Mouse (Mus musculus) kidney, adult 2 months (tissue): ENCODE data around the gene Gm16253.

Experiments
- CTCF ChIP-seq: fragments of 200-500 bp; conservative IDR thresholded peaks from 2 replicates; pipeline ENCODE4 v1.5.1; 2011; ENCODE audit warnings: low read depth, mild to moderate bottlenecking, control low read depth, low read length, moderate library complexity, mixed read lengths; ENCODE audit not compliant: insufficient read depth, insufficient read length
- POLR2A ChIP-seq: fragments of 200-500 bp; IDR thresholded peaks from one replicate; pipeline ENCODE4 v1.6.1; 2011; ENCODE audit warnings: low read depth, low read length, control low read depth

GRCm38 (mm10) chr3:96541328-96542078 is 35.3 kb upstream of the Gm16253 start:
- TF ChIP-seq CTCF = peak; percentile 50
- TF ChIP-seq POLR2A = no peak
